Mouse (Mus musculus): ENCODE data around the gene Jrkl. TPM values are rescaled to one million over a fixed set of nuclear protein-coding genes. Genes with fewer than 3 reads are reported as not detected.

The Jrkl gene
- total RNA-seq, 2 experiments from 2014 or later: 5.5 to 7.5 TPM

Other genes starting within 250 kb of the Jrkl start
- gene Ccdc82, start 1.1 kb upstream of the Jrkl start, total RNA-seq (2015): 26.0 and 34.7 TPM in 2 replicates
- 31.0 and 42.6 TPM in 2 replicates for gene Ccdc82, start 1.1 kb upstream of the Jrkl start, total RNA-seq (2017)
- 1.1 and 2.9 TPM in 2 replicates for gene Maml2, start 52.1 kb upstream of the Jrkl start, total RNA-seq (2015)
- 0.46 and 0.71 TPM in 2 replicates for gene Maml2, start 52.1 kb upstream of the Jrkl start, total RNA-seq (2017)
- not detected in 2 replicates for gene Gm17571, start 200.9 kb upstream of the Jrkl start, total RNA-seq (2015)
- gene Gm17571, start 200.9 kb upstream of the Jrkl start, total RNA-seq (2017): not detected in 2 replicates